Mouse (Mus musculus) gastrocnemius, postnatal 25 days (tissue): ENCODE measurements around the gene Blmh. TPM values are rescaled to one million over a fixed set of nuclear protein-coding genes. Genes with fewer than 3 reads are reported as not detected.

ENCODE experiments used
- DNase-seq: peaks from one replicate; pipeline ENCODE4 v3.0.0; 2022
- long read RNA-seq, 2 experiments: library from polyadenylated mRNA; stranded (forward); transcript quantifications; one replicate each; pipeline ENCODE4 v2.0.0; 2021
- total RNA-seq, 2 experiments: library from RNA; stranded (reverse); gene quantifications; 1 replicate in 1 of 2; 2 replicates in 1 of 2; pipeline ENCODE4 v1.2.3; 2021

Gene Blmh
- 10 to 100 TPM; 25.8 to 30.3 TPM for total RNA-seq
- long read RNA-seq, experiment 1, transcript Blmh-201 (12 exons, 2,497 nt) = major isoform, 9 of 14 reads
- long read RNA-seq, experiment 1, partial matches to known transcripts = 5 of 14 reads
- long read RNA-seq, experiment 1, other reads (novel, unspliced or antisense) = 0 of 14 reads
- long read RNA-seq, experiment 2, transcript Blmh-201 (12 exons, 2,497 nt) = major isoform, 26 of 31 reads
- long read RNA-seq, experiment 2, partial matches to known transcripts = 5 of 31 reads
- long read RNA-seq, experiment 2, other reads (novel, unspliced or antisense) = 0 of 31 reads

- DNase-seq = no peak
These were observed at the start of gene Blmh for GRCm38 (mm10) chr11:76924759-76925236. Blmh (plus strand) TSS chr11:76924809.

GRCm38 (mm10) chr11:76879816-76880215, 44.8 kb upstream of the Blmh start:
- DNase-seq = no peak

- no peak for DNase-seq
These were observed 40.2 kb upstream of the Blmh start for GRCm38 (mm10) chr11:76884451-76884850.

GRCm38 (mm10) chr11:76889339-76890164, 35.1 kb upstream of the Blmh start:
- DNase-seq = peak; percentile 20

- no peak for DNase-seq
These were observed 33.4 kb upstream of the Blmh start for GRCm38 (mm10) chr11:76891171-76891570.

- no peak for DNase-seq
These were observed 32.8 kb upstream of the Blmh start for GRCm38 (mm10) chr11:76891738-76892349.

- no peak for DNase-seq
These were observed 31.6 kb upstream of the Blmh start for GRCm38 (mm10) chr11:76892972-76893371.

- peak; percentile 20 for DNase-seq
These were observed 31.0 kb upstream of the Blmh start for GRCm38 (mm10) chr11:76893570-76893969.

- peak; percentile 26 for DNase-seq
These were observed 30.4 kb upstream of the Blmh start for GRCm38 (mm10) chr11:76894240-76894639.

GRCm38 (mm10) chr11:76896360-76896759, 28.2 kb upstream of the Blmh start:
- DNase-seq = no peak

GRCm38 (mm10) chr11:76897126-76897525, 27.5 kb upstream of the Blmh start:
- no peak for DNase-seq

GRCm38 (mm10) chr11:76897871-76898270, 26.7 kb upstream of the Blmh start:
- DNase-seq = no peak

GRCm38 (mm10) chr11:76898751-76899150, 25.9 kb upstream of the Blmh start:
- no peak for DNase-seq

GRCm38 (mm10) chr11:76899758-76900738, 24.6 kb upstream of the Blmh start:
- DNase-seq = no peak

GRCm38 (mm10) chr11:76901579-76902361, 22.8 kb upstream of the Blmh start, which contains the start of gene Tmigd1:
Tmigd1 (plus strand) TSS chr11:76902159.
- DNase-seq = no peak

- no peak for DNase-seq
These were observed 20.3 kb upstream of the Blmh start for GRCm38 (mm10) chr11:76904340-76904739.

GRCm38 (mm10) chr11:76908651-76909050, 16.0 kb upstream of the Blmh start:
- no peak for DNase-seq

GRCm38 (mm10) chr11:76911325-76912054, 13.1 kb upstream of the Blmh start:
- DNase-seq = no peak

- DNase-seq = no peak
These were observed 12.6 kb upstream of the Blmh start for GRCm38 (mm10) chr11:76912055-76912395.

- DNase-seq = peak; percentile 13
These were observed 10.2 kb upstream of the Blmh start for GRCm38 (mm10) chr11:76914366-76914765.
